Mouse (Mus musculus): ENCODE data around the gene Nf2.

GRCm38 (mm10) chr11:4769293-4769692 is 80.0 kb downstream of the Nf2 start:
- no peak for TF ChIP-seq CTCF (IDR thresholded peaks at IDR 0.05; ENCODE audit: control insufficient read depth, insufficient read depth, low read length)
- no peak for TF ChIP-seq POLR2A (IDR thresholded peaks at IDR 0.05; ENCODE audit: borderline replicate concordance, control insufficient read depth, low read depth, low read length)
